ENCODE assay signal across 8 mouse cellular contexts in genomic region chr9:120493781-120494180, GRCm38 (mm10). TPM values are rescaled to one million over a fixed set of nuclear protein-coding genes. Genes with fewer than 3 reads are reported as not detected.
DNase-seq lines count a peak whose midpoint lies in the region; ATAC-seq and TF ChIP-seq lines count a peak whose summit lies in the region.
"Had no signal": no experiment of that assay in that cellular context is flagged by ENCODE, and none has a peak within 500 bp of the region (broad histone marks: within the 10 kb centered on the region; RNA-seq: fewer than 3 reads in every experiment).

No protein-coding gene starts in this region.

- peak overlapping the region; percentile 91 for H3K4me3 ChIP-seq in megakaryocyte, embryonic 14.5 days (replicated peaks)
- peak overlapping the region; percentile 92 for H3K4me3 ChIP-seq in forebrain, embryonic 15.5 days
- peak overlapping the region; percentile 99 for H3K4me3 ChIP-seq in liver, embryonic 13.5 days (replicated peaks)
- no peak overlapping the region for H3K4me3 ChIP-seq in thymus, adult 2 months (ENCODE audit: control insufficient read depth, insufficient read depth, low read length)

- peaks cover 28% of the 10 kb centered on the region for H3K4me1 ChIP-seq in megakaryocyte, embryonic 14.5 days
- peaks cover 36% of the 10 kb centered on the region for H3K4me1 ChIP-seq in forebrain, embryonic 15.5 days
- H3K4me1 ChIP-seq in liver, embryonic 13.5 days (replicated peaks): peaks cover 22% of the 10 kb centered on the region
- H3K4me1 ChIP-seq in thymus, adult 2 months (replicated peaks; ENCODE audit: control insufficient read depth, insufficient read depth, low read length): peaks cover 9% of the 10 kb centered on the region

- H3K9me3 ChIP-seq in megakaryocyte, embryonic 14.5 days: no peaks in the 10 kb centered on the region
- H3K9me3 ChIP-seq in forebrain, embryonic 15.5 days: no peaks in the 10 kb centered on the region
- H3K9me3 ChIP-seq in liver, embryonic 13.5 days (replicated peaks): no peaks in the 10 kb centered on the region

- peak overlapping the region; percentile 89; the same call in 1 of the 2 replicates for H3K27ac ChIP-seq in forebrain, embryonic 15.5 days (replicated peaks)
- H3K27ac ChIP-seq in liver, embryonic 13.5 days: peak overlapping the region; percentile 95
- no peak overlapping the region for H3K27ac ChIP-seq in thymus, adult 2 months (ENCODE audit: control insufficient read depth, insufficient read depth, low read length)

- peak; percentile 15 for DNase-seq in liver, embryonic 13.5 days
- no peak for DNase-seq in thymus, postnatal 25 days
- no peak for DNase-seq in gastrocnemius, postnatal 10 days
- no peak for DNase-seq in thymus, adult 2 months
- DNase-seq: thymus, adult 18-20 months had no signal

- H3K36me3 ChIP-seq in megakaryocyte, embryonic 14.5 days (replicated peaks; ENCODE audit: low read length): peaks cover 38% of the 10 kb centered on the region
- H3K36me3 ChIP-seq in forebrain, embryonic 15.5 days: peaks cover 19% of the 10 kb centered on the region
- H3K36me3 ChIP-seq in liver, embryonic 13.5 days: peaks cover 27% of the 10 kb centered on the region
- H3K36me3 ChIP-seq in thymus, adult 2 months (ENCODE audit: control insufficient read depth, insufficient read depth, low read length): peaks cover 18% of the 10 kb centered on the region

- peak overlapping the region; percentile 100 for H3K9ac ChIP-seq in forebrain, embryonic 15.5 days (replicated peaks)
- peak overlapping the region; percentile 99 for H3K9ac ChIP-seq in liver, embryonic 13.5 days

- no peak for TF ChIP-seq CTCF in thymus, adult 2 months (IDR thresholded peaks at IDR 0.05; ENCODE audit: borderline replicate concordance, control insufficient read depth, extremely low read depth, insufficient read depth, low read length, poor library complexity)

- TF ChIP-seq POLR2A in thymus, adult 2 months (IDR thresholded peaks at IDR 0.05; ENCODE audit: control insufficient read depth, extremely low read depth, insufficient read depth, low read length, poor library complexity): no peak

- WGBS in forebrain, embryonic 15.5 days: 59% methylated on average over 12 of the region's 12 CpGs
- WGBS in liver, embryonic 13.5 days (ENCODE audit: insufficient replicate concordance): 54% methylated on average over 12 of the region's 12 CpGs
- WGBS in thymus, adult 2 months: 89% methylated on average over 12 of the region's 12 CpGs

- no peaks in the 10 kb centered on the region for H3K27me3 ChIP-seq in megakaryocyte, embryonic 14.5 days (replicated peaks)
- no peaks in the 10 kb centered on the region for H3K27me3 ChIP-seq in forebrain, embryonic 15.5 days
- H3K27me3 ChIP-seq in liver, embryonic 13.5 days: no peaks in the 10 kb centered on the region
- no peaks in the 10 kb centered on the region for H3K27me3 ChIP-seq in thymus, adult 2 months (ENCODE audit: control insufficient read depth, insufficient read depth, low read length)

- ATAC-seq in megakaryocyte, adult 5-6 weeks (ENCODE audit: poor library complexity, severe bottlenecking): no peak
- no peak for ATAC-seq in forebrain, embryonic 15.5 days (replicated peaks)
- ATAC-seq in liver, embryonic 13.5 days (ENCODE audit: low read depth): no peak

- H3K4me2 ChIP-seq in forebrain, embryonic 15.5 days (replicated peaks): peak overlapping the region; percentile 71
- H3K4me2 ChIP-seq in liver, embryonic 13.5 days: peak overlapping the region; percentile 96

RNA-seq across cellular contexts. Expression of gene Eif1b, which starts 1.7 kb away (rescaled TPM):
- 112 and 150 TPM in 2 replicates for polyA plus RNA-seq in megakaryocyte, embryonic 14.5 days (2012; ENCODE audit: insufficient read depth, low replicate concordance)
- 54.6 and 68.3 TPM in 2 replicates for total RNA-seq in megakaryocyte, adult 5-6 weeks (2015)
- total RNA-seq in megakaryocyte, adult 5-6 weeks (2017): 80.3 and 107 TPM in 2 replicates
- 495 and 511 TPM in 2 replicates for polyA plus RNA-seq in forebrain, embryonic 15.5 days (2015; fragmentation: Nextera tagmentation; extraction: Ambion mirVana)
- 101 and 115 TPM in 2 replicates for polyA plus RNA-seq in liver, embryonic 13.5 days (2015; fragmentation: Nextera tagmentation; extraction: Ambion mirVana)
- 10 to 100 TPM; 41.1 TPM for total RNA-seq in gastrocnemius, postnatal 10 days (2021)
- 94.4 and 113 TPM in 2 replicates for polyA plus RNA-seq in thymus, adult 2 months (2012; rRNA removed)

RNA-seq across cellular contexts. Expression of gene Entpd3, which starts 45.8 kb away (rescaled TPM):
- not detected in 2 replicates for polyA plus RNA-seq in megakaryocyte, embryonic 14.5 days (2012; ENCODE audit: insufficient read depth, low replicate concordance)
- total RNA-seq in megakaryocyte, adult 5-6 weeks (2015): 0.11 and 0.21 TPM in 2 replicates
- total RNA-seq in megakaryocyte, adult 5-6 weeks (2017): 0.04 TPM in 1 of 2 replicates, not detected in the other
- polyA plus RNA-seq in forebrain, embryonic 15.5 days (2015; fragmentation: Nextera tagmentation; extraction: Ambion mirVana): 1.5 and 1.9 TPM in 2 replicates
- polyA plus RNA-seq in liver, embryonic 13.5 days (2015; fragmentation: Nextera tagmentation; extraction: Ambion mirVana): 0.07 and 0.09 TPM in 2 replicates
- 1 to 10 TPM in 1 of 2 experiments, not detected in 1; 1.7 TPM for total RNA-seq in gastrocnemius, postnatal 10 days (2021)
- 2.0 TPM in 2 replicates for polyA plus RNA-seq in thymus, adult 2 months (2012; rRNA removed)
